Mouse (Mus musculus): ENCODE results near the gene Ghr. TPM values are rescaled to one million over a fixed set of nuclear protein-coding genes. Genes with fewer than 3 reads are reported as not detected.

The Ghr gene
- total RNA-seq, 2 experiments from 2014 or later = 109 to 111 TPM

DNA sequence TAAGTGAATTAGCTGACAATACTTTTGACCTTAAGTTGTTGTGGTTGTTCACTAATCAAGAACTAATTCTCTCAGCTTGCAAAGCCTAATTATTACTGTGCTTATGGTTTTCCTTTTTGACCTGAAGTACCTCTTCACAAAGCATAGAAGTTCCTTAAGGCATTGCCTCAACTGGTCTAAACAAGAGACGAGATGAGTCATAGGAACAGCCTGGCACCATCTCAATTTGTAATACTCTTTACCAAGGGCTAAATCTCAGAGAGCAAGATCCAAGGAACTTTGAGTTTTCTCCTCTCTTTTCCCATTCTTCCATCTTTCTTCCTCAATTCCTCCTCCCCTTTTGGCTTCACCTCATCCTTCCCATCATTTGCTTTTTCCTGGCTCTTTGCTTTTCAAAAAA lies 69.3 kb downstream of the Ghr start:
- DNase-seq = no peak

DNA sequence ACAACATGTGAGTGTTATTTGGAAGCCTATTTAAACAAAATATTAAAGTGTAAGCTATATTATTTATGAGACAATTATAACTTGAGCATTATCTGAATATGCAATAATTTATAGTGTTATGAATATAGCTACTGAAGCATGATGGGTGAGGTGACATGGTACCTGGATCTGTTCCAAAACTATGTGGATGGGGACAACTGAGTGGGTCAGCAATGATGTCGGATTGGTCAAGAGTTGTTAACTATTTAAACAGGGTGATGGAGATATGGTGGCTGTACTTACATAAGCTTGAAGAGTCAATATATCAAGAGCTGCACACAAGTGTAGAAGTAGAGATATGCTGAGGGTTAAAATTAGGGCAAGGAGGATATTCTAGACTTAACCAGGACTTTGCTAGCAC lies 70.9 kb downstream of the Ghr start:
- no peak for DNase-seq

DNA sequence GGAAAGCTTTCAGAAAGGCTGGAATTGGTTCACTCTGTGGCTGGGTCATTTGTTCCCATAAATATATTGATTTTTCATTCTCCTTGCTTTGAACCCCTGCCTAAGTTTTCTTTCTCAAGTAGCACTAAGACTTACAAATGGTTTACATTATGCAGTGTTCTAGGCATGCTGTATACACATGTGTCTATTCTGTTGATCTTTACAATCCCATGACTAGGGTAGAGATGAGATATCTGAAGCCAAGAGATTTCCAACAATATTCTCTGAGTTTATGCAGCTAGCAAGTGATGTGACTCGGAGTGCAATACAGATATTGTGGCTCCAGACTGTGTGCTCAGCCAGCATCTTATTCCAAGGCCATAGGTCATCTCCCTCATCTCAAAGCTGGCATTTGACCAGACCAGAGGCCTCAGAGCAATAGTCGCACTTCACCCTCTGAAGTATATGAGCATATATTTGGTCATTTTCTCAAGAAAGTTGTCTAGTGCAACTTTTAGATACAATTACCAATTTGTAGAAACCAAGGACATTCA lies 71.6 kb downstream of the Ghr start:
- DNase-seq = no peak

DNA sequence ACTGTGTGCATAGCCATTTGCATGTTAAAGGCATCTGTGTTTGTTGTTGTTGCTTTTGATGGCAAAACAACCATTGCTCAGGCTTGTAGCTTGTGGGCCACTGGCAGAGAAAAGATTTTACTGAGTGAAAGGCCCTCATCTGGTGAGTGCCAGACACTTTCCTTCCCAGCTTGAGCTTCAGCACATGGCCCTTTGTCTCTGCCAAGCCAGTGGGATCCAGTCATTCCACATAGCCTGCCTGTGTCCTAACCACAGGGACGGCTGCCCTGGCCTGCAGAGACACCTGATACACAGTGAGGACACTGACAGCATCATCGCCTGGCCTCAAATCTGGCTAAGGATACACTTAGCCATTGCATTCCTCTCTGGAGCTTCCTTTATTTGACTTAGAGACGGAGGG lies 74.2 kb downstream of the Ghr start:
- peak; percentile 69 for DNase-seq

DNA sequence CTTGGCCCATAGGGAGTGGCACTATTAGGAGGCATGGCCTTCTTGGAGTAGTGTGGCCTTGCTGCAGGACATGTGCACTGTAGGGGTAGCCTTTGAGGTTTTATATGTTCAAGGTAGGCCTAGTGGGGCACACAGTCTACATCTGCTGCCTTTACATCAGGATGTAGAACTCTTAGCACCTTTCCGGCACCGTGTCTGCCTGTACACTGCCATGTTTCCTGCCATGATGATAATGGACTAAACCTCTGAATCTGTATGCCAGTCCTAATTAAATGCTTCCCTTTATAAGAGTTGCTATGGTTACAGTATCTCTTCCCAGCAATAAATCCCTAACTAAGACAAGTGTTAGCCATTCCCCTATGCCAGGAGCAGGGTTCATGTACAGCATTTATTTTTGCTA lies 76.0 kb downstream of the Ghr start:
- DNase-seq = no peak

DNA sequence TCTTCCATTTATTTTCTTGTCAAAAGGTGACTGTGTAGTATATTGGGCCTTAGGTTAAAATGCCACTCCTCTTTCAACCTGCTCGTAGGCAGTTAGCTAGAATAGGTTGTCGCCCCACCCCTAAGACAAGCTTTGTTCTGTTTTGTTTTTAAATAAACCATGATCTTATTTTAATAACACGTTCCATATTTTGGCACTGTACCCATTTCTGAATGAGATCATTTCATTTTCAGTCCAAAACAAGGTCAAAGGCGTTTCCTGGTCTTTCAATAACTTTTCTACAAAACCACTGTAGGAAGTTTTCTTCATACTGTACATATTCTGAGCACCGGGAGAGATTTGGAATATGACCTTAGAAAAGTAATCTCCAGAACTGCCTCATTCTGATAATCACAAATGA lies 78.6 kb downstream of the Ghr start:
- no peak for DNase-seq

DNA sequence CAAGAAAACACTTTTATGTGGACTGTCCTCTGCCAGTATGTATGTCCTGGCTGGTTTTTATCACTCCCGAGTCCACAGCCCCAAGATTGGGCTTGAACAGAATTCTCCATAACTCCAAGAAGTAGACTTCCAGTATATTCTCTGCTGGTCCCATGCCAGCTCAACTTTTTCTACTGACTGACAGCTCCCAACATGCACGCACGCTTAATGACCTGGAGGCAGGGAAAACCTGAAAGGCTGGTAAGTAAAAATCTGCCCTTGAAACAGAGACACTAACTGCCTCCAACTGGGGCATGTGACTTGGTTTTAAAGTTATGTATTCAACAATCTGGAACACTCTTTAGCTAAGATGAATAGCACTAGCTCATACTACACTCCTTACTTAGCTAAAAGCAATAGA lies 81.6 kb downstream of the Ghr start:
- peak; percentile 18 for DNase-seq

DNA sequence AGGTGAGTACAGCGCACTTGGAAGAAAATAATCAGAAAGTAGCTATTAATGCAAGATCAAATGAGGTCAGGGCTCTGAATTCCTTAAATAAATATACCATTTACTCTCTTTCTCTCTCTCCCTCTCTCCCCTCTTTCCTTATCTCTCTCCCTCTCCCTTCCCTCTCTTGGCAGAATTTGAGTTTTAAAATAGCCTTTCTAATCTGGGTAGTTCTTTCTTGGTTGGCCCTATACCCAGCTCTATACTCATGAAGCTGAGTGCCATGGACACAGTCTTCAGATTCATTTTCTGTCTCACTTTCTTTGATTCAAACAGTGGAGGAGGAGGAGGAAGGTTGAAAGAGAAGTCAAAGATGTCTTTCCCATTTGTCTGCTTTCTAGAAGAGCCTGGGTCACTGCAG lies 84.3 kb downstream of the Ghr start:
- DNase-seq = no peak

DNA sequence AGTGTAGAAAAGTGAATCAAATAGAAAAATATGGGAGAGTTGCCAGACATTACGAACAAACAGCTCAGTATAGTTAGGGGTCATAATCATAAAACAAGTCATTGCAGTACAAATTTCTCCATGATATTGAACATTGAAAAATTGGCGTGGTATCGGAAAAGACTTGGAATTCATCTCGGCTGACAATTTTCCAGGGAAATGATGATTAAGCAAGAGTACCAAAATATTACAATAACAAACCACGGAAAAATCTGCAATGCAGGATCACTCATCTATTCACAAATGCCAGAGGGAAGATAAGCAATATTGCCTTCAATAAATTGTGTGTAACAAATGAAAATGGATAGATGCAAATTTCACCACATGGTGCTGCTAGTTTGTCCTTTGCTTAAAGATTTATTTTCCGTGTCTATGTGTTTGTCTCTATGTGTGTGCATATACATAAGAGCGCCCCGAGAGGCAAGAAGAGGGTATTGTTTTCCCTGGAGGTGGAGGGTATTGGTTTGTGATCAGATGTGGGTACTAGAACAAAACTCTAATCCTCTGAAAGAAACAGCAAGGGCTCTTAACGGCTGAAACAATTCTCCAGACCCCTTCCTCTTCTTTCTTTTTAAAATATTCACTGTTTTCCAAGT lies 85.2 kb downstream of the Ghr start:
- DNase-seq = no peak

DNA sequence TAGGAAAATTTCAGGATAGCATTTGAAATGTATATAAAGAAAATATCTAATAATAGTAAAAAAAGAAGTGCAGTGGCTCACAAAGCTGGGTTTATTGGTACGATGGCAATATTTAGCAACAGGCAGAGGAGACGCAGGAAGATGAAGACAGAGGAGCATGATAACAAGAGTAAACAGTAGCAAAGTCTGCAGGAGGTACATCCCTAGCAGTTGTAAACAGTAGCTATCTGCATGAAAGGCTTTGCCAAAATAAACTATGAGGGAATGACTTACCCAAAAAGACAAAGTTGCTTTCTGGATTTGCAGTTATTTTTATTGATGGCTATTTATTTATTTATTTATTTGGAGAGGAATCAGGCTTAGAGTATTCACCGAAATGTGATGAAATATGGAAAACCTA lies 92.4 kb downstream of the Ghr start:
- no peak for DNase-seq

DNA sequence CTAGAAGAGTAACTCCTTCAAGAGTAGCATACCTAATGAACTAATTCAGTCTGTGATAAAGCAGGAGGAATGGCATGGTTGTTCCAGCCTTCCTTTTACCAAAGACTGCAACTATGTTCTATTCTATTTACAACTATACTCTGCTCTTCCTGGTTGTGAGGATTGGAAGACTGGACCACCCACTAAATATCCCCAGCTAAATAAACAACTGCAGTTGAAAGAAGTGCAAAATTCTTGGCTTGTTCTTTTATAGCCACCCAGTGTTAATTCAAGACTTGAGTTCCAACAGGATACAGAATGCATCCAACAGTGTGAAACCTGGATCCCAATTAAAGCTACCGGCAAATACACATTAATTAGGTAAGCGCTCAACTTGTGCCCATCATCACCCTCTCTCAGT lies 93.3 kb downstream of the Ghr start:
- no peak for DNase-seq

DNA sequence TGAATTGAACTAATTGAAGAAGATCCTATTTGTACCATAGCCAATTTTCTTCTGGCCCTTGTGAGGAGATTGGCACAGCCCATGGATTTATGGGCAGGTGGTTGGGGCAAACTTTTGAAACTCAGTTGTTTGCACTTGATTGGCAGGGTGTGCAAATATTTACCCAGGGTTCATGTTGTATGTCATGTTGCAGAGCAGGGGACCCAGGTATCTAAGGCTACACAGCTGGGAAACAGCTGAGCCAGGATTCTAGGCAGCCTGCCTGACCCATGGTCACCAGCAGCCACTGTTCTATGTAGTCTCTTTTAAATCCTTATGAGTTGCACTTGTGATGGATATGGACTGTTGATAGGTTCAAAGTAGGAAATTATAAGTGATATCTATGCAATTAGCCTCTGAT lies 94.1 kb downstream of the Ghr start:
- no peak for DNase-seq

DNA sequence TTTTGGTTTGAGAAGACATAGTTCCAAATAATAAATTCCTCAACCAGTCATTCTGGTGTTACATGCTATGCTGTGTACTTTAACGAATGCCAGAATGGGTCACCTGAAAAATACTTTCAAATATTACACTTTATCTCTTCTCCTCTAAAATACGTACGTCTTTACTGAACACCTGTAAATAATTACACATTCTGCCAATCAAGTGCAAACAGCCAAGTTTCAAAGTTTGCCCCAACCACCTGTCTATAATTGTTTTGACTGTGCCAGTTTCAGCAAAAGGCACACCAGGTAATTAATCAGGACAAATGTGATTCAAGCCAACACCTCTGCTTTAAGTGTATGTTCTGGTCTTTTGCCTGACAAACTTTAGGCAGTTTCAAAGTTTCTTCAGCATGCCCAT lies 94.7 kb downstream of the Ghr start:
- DNase-seq = no peak

DNA sequence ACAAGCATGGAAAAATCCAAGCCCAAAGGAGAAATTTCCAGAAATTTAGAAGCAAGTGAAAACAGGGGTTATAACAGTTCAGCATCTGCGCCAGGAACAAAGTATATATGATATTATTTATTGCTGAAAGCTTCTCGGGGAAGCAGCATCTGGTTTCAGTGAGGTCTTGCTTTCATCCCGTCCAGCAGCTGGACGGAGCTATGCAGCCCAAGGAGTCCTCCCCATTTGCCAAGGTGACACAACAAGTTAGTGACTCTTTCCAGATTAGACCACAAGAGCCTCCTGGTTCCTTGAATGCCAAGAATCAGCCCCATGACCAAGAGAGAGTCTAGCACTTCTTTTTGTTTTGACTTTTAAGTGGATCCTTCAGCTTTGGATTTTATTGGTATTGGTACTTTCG lies 96.6 kb downstream of the Ghr start:
- no peak for DNase-seq

DNA sequence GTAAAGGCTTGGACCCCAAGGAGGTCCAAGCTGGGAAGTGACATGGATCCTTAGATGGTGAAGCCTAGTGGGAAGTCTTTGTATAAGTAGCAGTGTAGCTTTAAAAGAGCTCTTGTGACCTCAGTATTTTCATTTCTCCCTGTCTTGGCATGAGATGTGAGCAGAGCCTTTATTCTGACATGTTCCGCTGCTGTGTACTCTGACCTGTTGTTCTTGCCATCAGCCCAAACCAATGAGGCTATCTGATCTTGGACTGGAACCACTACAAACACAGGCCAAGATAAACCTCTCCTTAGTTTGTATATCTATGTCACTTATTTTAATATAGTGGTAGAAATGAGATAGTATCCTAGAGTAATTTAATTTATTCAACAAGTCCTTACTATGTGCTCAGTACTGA lies 97.9 kb downstream of the Ghr start:
- no peak for DNase-seq

DNA sequence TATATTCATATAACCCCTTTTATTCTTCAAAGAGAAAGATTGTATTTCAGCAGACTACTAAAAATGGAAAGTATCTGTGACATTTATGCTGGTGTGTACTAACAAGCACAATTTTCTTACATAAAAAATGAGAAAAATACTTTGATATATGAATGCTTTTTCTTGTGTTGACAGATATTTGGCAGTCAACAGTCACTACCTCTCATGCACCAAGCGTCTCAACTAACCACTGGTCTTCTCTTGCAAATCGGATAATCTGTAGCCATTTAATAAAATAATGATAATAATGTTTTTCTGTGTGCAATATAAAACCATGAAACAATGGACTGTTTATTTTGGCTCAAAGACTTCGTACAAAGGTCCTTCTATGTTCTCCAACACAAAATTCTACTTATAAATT lies 99.8 kb downstream of the Ghr start:
- no peak for DNase-seq

DNA sequence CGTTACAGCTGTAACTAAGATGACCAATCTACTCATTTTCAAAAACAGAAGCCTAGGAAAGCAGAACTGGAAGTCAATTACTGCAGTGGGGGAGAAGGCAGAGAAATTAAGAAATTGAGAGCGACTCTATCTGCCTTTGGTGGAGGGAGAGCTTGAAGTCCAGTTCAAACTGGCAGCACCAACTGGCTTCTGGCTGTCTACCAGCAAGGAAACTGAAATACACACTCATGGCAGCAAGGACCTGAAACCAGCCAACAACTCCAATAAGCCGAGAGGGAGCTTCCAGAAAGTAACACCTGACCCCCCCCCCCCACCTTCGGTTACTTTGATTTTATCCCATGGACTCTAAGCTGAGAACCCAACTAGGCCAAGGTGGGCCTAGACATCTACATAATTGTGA lies 114.1 kb downstream of the Ghr start:
- DNase-seq = no peak

DNA sequence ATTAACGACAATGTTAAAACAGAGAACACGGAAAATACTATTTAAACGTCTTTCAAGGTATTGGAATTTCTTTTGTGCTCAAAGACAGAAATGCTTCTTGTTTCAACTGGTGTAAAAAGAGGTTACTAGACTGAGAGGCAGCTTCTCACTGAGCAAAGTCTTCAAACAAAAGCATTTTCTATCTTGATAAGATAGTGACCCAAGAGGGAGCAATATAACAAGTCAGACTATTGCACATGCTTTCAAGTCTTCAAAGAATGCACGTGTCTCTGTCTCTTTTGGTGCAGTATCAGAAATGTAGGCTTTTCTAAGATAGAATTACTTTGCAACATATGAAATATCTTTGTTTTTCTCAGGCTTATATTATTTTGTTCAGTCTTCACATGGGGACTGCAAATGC lies 116.7 kb downstream of the Ghr start:
- DNase-seq = no peak

DNA sequence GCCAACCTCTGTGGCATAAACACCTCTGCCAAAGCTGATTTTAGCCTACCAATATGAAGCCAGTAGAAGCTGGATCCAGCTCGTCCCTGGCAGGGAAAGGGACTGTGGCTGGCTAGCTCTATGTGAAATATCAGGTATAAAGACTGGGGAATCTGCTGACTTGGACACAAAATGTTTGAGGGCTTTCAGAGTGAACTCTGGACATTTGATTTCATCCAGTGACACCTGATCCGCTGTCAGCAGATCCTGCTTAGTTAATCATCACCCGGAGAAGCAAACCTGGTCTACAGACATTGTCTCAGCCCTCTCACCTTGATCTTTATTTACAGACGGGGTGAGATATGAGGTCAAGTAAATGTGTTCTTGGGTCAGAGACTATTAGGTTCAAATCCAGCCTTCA lies 118.5 kb downstream of the Ghr start:
- no peak for DNase-seq

DNA sequence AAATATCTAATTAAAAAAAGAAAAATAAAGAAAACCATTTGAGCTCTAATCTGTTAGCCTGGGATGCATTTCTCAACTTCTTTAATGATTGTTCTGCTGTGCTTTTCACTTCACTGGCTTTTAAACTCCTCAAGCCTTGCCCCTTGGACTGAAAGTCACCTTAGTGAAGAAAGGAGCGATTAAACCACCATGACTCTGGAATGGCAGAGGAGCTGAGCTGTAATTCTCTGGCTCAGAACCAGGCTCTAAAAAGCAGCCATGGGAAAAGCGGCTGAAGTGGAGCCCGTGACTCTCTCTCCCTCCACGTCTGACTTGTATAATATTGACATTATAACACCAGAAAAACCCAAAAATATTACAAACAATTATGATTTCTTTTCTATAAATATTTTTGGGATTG lies 126.7 kb downstream of the Ghr start:
- DNase-seq = peak; percentile 19

DNA sequence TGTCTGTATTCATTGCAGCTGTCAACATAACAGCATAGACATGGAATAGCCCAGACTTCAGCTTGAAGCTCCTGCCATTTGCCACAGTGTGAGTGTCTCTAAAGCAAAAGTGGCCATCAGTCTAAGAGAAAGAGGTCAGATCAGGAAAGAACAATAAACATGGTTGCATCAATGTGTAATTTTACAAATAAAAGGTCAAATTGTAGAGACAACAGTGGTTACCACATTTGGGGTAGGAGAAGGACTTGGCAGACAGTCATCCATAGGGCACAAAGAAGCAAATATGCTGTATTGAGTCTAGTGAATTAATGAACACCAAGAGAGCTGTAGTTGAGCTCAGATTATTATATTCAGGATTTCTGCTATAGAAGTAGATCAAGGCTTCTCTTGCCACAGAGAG lies 127.7 kb downstream of the Ghr start:
- no peak for DNase-seq

DNA sequence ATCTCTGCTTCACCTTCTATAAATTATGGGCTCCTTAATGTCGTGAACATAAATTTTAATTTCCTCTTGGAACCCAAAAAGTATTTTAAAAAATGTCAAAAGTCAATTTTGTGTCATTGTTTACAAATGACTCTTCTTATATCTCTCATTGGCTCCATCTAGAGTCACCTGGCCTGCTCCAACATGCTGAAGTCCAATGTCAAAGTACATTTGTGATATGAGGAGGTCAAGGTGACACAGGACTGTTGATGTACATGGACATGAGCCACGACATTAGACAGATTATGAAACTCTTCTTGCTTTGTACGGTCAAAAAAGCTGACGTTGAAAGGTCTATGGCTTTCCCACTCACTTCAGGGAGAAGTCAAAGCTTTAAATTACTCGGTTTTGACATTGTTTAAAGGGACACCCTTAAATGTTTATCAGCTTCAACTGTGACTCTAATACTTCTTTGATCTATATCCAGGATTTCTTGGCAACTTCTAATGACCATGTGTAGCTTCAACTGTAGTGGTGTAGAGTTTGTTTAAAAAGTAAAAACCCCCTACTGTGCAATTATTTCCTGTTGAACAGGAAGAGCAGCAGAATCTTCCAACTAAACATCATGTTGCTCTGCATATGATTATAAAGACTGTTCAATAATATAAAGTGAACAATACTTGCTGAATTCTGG lies 131.1 kb downstream of the Ghr start:
- DNase-seq = no peak

DNA sequence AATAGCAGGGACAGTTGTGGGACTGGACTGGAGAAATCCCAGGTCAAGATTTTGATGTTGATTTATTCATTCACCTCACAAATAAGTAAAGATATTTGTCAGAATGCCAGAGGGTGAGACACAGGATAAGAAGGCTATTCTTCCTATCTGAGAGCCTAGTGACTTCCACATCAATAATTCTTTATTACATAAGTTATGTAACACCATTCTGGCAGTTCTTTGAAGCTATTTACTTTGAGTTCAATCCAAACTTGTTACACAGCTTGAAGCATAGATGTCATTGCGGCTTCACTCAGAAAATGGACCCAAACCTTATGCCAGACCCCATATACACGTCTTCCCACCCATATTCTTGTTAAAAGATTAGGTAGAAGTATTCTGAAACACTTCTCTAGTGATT lies 133.7 kb downstream of the Ghr start:
- no peak for DNase-seq

DNA sequence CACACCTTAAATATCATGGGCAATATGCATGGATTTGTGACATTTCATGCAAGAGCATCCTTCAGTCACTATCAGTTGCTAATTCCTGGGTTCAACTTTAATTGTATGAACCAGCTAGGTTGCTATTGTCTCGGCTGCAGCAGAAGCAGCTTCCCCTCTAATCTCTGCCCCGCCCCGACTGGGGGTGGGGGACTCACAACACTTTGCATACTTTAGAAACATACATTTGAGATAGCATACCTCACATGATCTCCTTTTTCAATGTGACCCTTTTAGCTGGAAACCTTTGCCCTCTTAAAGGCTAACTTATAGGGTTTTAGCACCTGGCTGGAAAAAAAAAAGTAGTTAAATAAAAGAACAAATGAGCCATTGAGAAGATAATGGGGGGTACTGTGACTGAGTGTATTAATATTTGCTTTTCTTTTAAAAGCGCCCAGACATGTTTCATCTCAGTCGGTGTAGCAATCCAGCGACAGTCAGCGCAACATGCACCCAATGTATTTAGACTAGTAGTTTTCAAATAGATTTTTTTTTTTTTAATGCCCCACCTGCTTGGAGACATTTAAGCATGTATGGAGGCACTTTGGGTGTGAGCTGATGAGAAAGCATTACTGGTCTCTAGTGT lies 137.9 kb downstream of the Ghr start:
- DNase-seq = no peak

Data from heart, postnatal 4 days (tissue).